Mouse (Mus musculus): ENCODE measurements at regions not wholly inside any gene's neighbourhood (a gene's known extent, or its start where the extent isn't known, plus 50 kb on each side); places are given as distances from the start of the nearest gene placed in this dataset.

GRCm38 (mm10) chr7:75981560-75981959, 133.4 kb downstream of the Klhl25 start:
- no peaks in the 10 kb centered on the region for H3K36me3 ChIP-seq (ENCODE audit: control insufficient read depth, insufficient read depth, low read length)
- H3K4me3 ChIP-seq (ENCODE audit: low read length) = no peak overlapping the region
- no peaks in the 10 kb centered on the region for H3K9me3 ChIP-seq (ENCODE audit: control insufficient read depth, low read length)
- no peak for ATAC-seq (ENCODE audit: low read depth)
- H3K27me3 ChIP-seq (ENCODE audit: control insufficient read depth, insufficient read depth, low read depth, low read length) = no peaks in the 10 kb centered on the region
- no peak overlapping the region for H3K27ac ChIP-seq (ENCODE audit: low read length)
- H3K9ac ChIP-seq (ENCODE audit: low read length) = no peak overlapping the region
- H3K4me2 ChIP-seq (ENCODE audit: low read depth, low read length) = no peak overlapping the region
- H3K4me1 ChIP-seq (replicated peaks; ENCODE audit: control insufficient read depth, insufficient read depth, low read length) = no peaks in the 10 kb centered on the region
- WGBS = 33% methylated on average over 5 of the region's 5 CpGs

GRCm38 (mm10) chr7:75983029-75983808, 135.1 kb downstream of the Klhl25 start:
- Histone ChIP-seq H3K27me3 (ENCODE audit: control insufficient read depth, insufficient read depth, low read depth, low read length) (no peaks in the 10 kb centered on the region), H3K9me3 (ENCODE audit: control insufficient read depth, low read length) (no peaks in the 10 kb centered on the region), H3K4me3 (ENCODE audit: low read length) (no peak overlapping the region), H3K9ac (ENCODE audit: low read length) (no peak overlapping the region), H3K27ac (ENCODE audit: low read length) (no peak overlapping the region), H3K4me2 (ENCODE audit: low read depth, low read length) (no peak overlapping the region), H3K4me1 (replicated peaks; ENCODE audit: control insufficient read depth, insufficient read depth, low read length) (no peaks in the 10 kb centered on the region), H3K36me3 (ENCODE audit: control insufficient read depth, insufficient read depth, low read length) (no peaks in the 10 kb centered on the region)
- WGBS = 16% methylated on average over 23 of the region's 23 CpGs
- ATAC-seq (ENCODE audit: low read depth) = no peak

- H3K27ac ChIP-seq (ENCODE audit: low read length) = no peak overlapping the region
- H3K9me3 ChIP-seq (ENCODE audit: control insufficient read depth, low read length) = no peaks in the 10 kb centered on the region
- H3K4me3 ChIP-seq (ENCODE audit: low read length) = no peak overlapping the region
- H3K9ac ChIP-seq (ENCODE audit: low read length) = no peak overlapping the region
- H3K27me3 ChIP-seq (ENCODE audit: control insufficient read depth, insufficient read depth, low read depth, low read length) = no peaks in the 10 kb centered on the region
- H3K4me1 ChIP-seq (replicated peaks; ENCODE audit: control insufficient read depth, insufficient read depth, low read length) = no peaks in the 10 kb centered on the region
- no peak overlapping the region for H3K4me2 ChIP-seq (ENCODE audit: low read depth, low read length)
- no peak for ATAC-seq (ENCODE audit: low read depth)
- 69% methylated on average over 7 of the region's 7 CpGs for WGBS
- no peaks in the 10 kb centered on the region for H3K36me3 ChIP-seq (ENCODE audit: control insufficient read depth, insufficient read depth, low read length)
Observed at GRCm38 (mm10) chr7:75983809-75984171, 135.7 kb downstream of the Klhl25 start.

- H3K36me3 ChIP-seq (ENCODE audit: control insufficient read depth, insufficient read depth, low read length) = no peaks in the 10 kb centered on the region
- H3K9me3 ChIP-seq (ENCODE audit: control insufficient read depth, low read length) = no peaks in the 10 kb centered on the region
- H3K27ac ChIP-seq (ENCODE audit: low read length) = no peak overlapping the region
- WGBS = 42% methylated on average over 5 of the region's 5 CpGs
- no peaks in the 10 kb centered on the region for H3K4me1 ChIP-seq (replicated peaks; ENCODE audit: control insufficient read depth, insufficient read depth, low read length)
- no peak overlapping the region for H3K4me3 ChIP-seq (ENCODE audit: low read length)
- H3K27me3 ChIP-seq (ENCODE audit: control insufficient read depth, insufficient read depth, low read depth, low read length) = no peaks in the 10 kb centered on the region
- no peak overlapping the region for H3K9ac ChIP-seq (ENCODE audit: low read length)
- H3K4me2 ChIP-seq (ENCODE audit: low read depth, low read length) = no peak overlapping the region
- no peak for ATAC-seq (ENCODE audit: low read depth)
Observed at GRCm38 (mm10) chr7:75998853-75999252, 150.7 kb downstream of the Klhl25 start.

- H3K36me3 ChIP-seq (ENCODE audit: control insufficient read depth, insufficient read depth, low read length) = no peaks in the 10 kb centered on the region
- ATAC-seq (ENCODE audit: low read depth) = no peak
- H3K4me1 ChIP-seq (replicated peaks; ENCODE audit: control insufficient read depth, insufficient read depth, low read length) = no peaks in the 10 kb centered on the region
- no peak overlapping the region for H3K9ac ChIP-seq (ENCODE audit: low read length)
- H3K27me3 ChIP-seq (ENCODE audit: control insufficient read depth, insufficient read depth, low read depth, low read length) = no peaks in the 10 kb centered on the region
- no peak overlapping the region for H3K27ac ChIP-seq (ENCODE audit: low read length)
- 54% methylated on average over 2 of the region's 2 CpGs for WGBS
- no peaks in the 10 kb centered on the region for H3K9me3 ChIP-seq (ENCODE audit: control insufficient read depth, low read length)
- no peak overlapping the region for H3K4me2 ChIP-seq (ENCODE audit: low read depth, low read length)
- H3K4me3 ChIP-seq (ENCODE audit: low read length) = no peak overlapping the region
Observed at GRCm38 (mm10) chr7:75999324-75999907, 151.3 kb downstream of the Klhl25 start.

- no peaks in the 10 kb centered on the region for H3K9me3 ChIP-seq (ENCODE audit: control insufficient read depth, low read length)
- no peaks in the 10 kb centered on the region for H3K4me1 ChIP-seq (replicated peaks; ENCODE audit: control insufficient read depth, insufficient read depth, low read length)
- WGBS = 82% methylated on average over 1 of the region's 1 CpGs
- H3K27me3 ChIP-seq (ENCODE audit: control insufficient read depth, insufficient read depth, low read depth, low read length) = no peaks in the 10 kb centered on the region
- H3K9ac ChIP-seq (ENCODE audit: low read length) = no peak overlapping the region
- H3K36me3 ChIP-seq (ENCODE audit: control insufficient read depth, insufficient read depth, low read length) = no peaks in the 10 kb centered on the region
- H3K4me3 ChIP-seq (ENCODE audit: low read length) = no peak overlapping the region
- ATAC-seq (ENCODE audit: low read depth) = no peak
- H3K4me2 ChIP-seq (ENCODE audit: low read depth, low read length) = no peak overlapping the region
- no peak overlapping the region for H3K27ac ChIP-seq (ENCODE audit: low read length)
Observed at GRCm38 (mm10) chr7:76001012-76001411, 152.9 kb downstream of the Klhl25 start.

GRCm38 (mm10) chr7:76008226-76008625, 160.1 kb downstream of the Klhl25 start:
- no peak overlapping the region for H3K9ac ChIP-seq (ENCODE audit: low read length)
- H3K36me3 ChIP-seq (ENCODE audit: control insufficient read depth, insufficient read depth, low read length) = no peaks in the 10 kb centered on the region
- H3K4me1 ChIP-seq (replicated peaks; ENCODE audit: control insufficient read depth, insufficient read depth, low read length) = no peaks in the 10 kb centered on the region
- no peak overlapping the region for H3K4me2 ChIP-seq (ENCODE audit: low read depth, low read length)
- no peaks in the 10 kb centered on the region for H3K9me3 ChIP-seq (ENCODE audit: control insufficient read depth, low read length)
- no peak overlapping the region for H3K4me3 ChIP-seq (ENCODE audit: low read length)
- no peak overlapping the region for H3K27ac ChIP-seq (ENCODE audit: low read length)
- ATAC-seq (ENCODE audit: low read depth) = no peak
- no peaks in the 10 kb centered on the region for H3K27me3 ChIP-seq (ENCODE audit: control insufficient read depth, insufficient read depth, low read depth, low read length)
- WGBS = 57% methylated on average over 6 of the region's 6 CpGs

GRCm38 (mm10) chr7:76047743-76048142, 181.9 kb upstream of the Agbl1 start:
- H3K4me2 ChIP-seq (ENCODE audit: low read depth, low read length) = no peak overlapping the region
- no peak overlapping the region for H3K4me3 ChIP-seq (ENCODE audit: low read length)
- ATAC-seq (ENCODE audit: low read depth) = no peak
- no peaks in the 10 kb centered on the region for H3K27me3 ChIP-seq (ENCODE audit: control insufficient read depth, insufficient read depth, low read depth, low read length)
- no peaks in the 10 kb centered on the region for H3K9me3 ChIP-seq (ENCODE audit: control insufficient read depth, low read length)
- 42% methylated on average over 3 of the region's 3 CpGs for WGBS
- no peak overlapping the region for H3K27ac ChIP-seq (ENCODE audit: low read length)
- no peak overlapping the region for H3K9ac ChIP-seq (ENCODE audit: low read length)
- H3K4me1 ChIP-seq (replicated peaks; ENCODE audit: control insufficient read depth, insufficient read depth, low read length) = no peaks in the 10 kb centered on the region
- H3K36me3 ChIP-seq (ENCODE audit: control insufficient read depth, insufficient read depth, low read length) = no peaks in the 10 kb centered on the region

GRCm38 (mm10) chr7:76049342-76049741, 180.3 kb upstream of the Agbl1 start:
- Histone ChIP-seq H3K27me3 (ENCODE audit: control insufficient read depth, insufficient read depth, low read depth, low read length) (no peaks in the 10 kb centered on the region), H3K27ac (ENCODE audit: low read length) (no peak overlapping the region), H3K9me3 (ENCODE audit: control insufficient read depth, low read length) (no peaks in the 10 kb centered on the region), H3K36me3 (ENCODE audit: control insufficient read depth, insufficient read depth, low read length) (no peaks in the 10 kb centered on the region), H3K4me3 (ENCODE audit: low read length) (no peak overlapping the region), H3K9ac (ENCODE audit: low read length) (no peak overlapping the region), H3K4me2 (ENCODE audit: low read depth, low read length) (no peak overlapping the region), H3K4me1 (replicated peaks; ENCODE audit: control insufficient read depth, insufficient read depth, low read length) (no peaks in the 10 kb centered on the region)
- ATAC-seq (ENCODE audit: low read depth) = no peak
- 67% methylated on average over 2 of the region's 2 CpGs for WGBS
